Mouse (Mus musculus): ENCODE measurements around the gene Tspan11. TPM values are rescaled to one million over a fixed set of nuclear protein-coding genes. Genes with fewer than 3 reads are reported as not detected.

The Tspan11 gene
- total and polyA plus RNA-seq, 2 experiments from 2014 or later = 2.3 to 2.5 TPM

- no peak overlapping the region for H3K4me3 ChIP-seq (ENCODE audit: low read depth, low read length)
- no peaks in the 10 kb centered on the region; the same call in 1 of the 2 replicates for H3K36me3 ChIP-seq (replicated peaks; ENCODE audit: control insufficient read depth, insufficient read depth, low read length)
- H3K9me3 ChIP-seq (replicated peaks; ENCODE audit: control insufficient read depth, low read length) = no peaks in the 10 kb centered on the region
- no peak overlapping the region for H3K9ac ChIP-seq (replicated peaks; ENCODE audit: low read depth, low read length)
- WGBS = 87% methylated on average over 20 of the region's 20 CpGs
- TF ChIP-seq CTCF (IDR thresholded peaks at IDR 0.05; ENCODE audit: low read depth) (no peak), EP300 (IDR thresholded peaks at IDR 0.05; ENCODE audit: low read depth) (no peak)
- H3K27me3 ChIP-seq (ENCODE audit: control insufficient read depth, insufficient read depth, low read length) = no peaks in the 10 kb centered on the region
- ATAC-seq (ENCODE audit: insufficient read depth, low read depth) (no peak), DNase-seq (ENCODE audit: low spot score) (no peak)
- no peak overlapping the region for H3K27ac ChIP-seq (ENCODE audit: low read depth)
- peaks cover 39% of the 10 kb centered on the region for H3K4me1 ChIP-seq (ENCODE audit: control insufficient read depth, insufficient read depth)
- no peak overlapping the region for H3K4me2 ChIP-seq (ENCODE audit: low read depth, low read length)
These were observed 91.6 kb downstream of the Tspan11 start for GRCm38 (mm10) chr6:127978941-127979340.

- TF ChIP-seq CTCF (IDR thresholded peaks at IDR 0.05; ENCODE audit: low read depth) (no peak), EP300 (IDR thresholded peaks at IDR 0.05; ENCODE audit: low read depth) (no peak)
- no peaks in the 10 kb centered on the region for H3K27me3 ChIP-seq (ENCODE audit: control insufficient read depth, insufficient read depth, low read length)
- H3K9me3 ChIP-seq (replicated peaks; ENCODE audit: control insufficient read depth, low read length) = no peaks in the 10 kb centered on the region
- H3K27ac ChIP-seq (ENCODE audit: low read depth) = no peak overlapping the region
- H3K36me3 ChIP-seq (replicated peaks; ENCODE audit: control insufficient read depth, insufficient read depth, low read length) = peaks cover 3% of the 10 kb centered on the region; the same call in 1 of the 2 replicates
- DNase-seq (ENCODE audit: low spot score) (no peak), ATAC-seq (ENCODE audit: insufficient read depth, low read depth) (no peak)
- H3K4me1 ChIP-seq (ENCODE audit: control insufficient read depth, insufficient read depth) = peaks cover 32% of the 10 kb centered on the region
- H3K4me3 ChIP-seq (ENCODE audit: low read depth, low read length) = no peak overlapping the region
- H3K4me2 ChIP-seq (ENCODE audit: low read depth, low read length) = no peak overlapping the region
- 98% methylated on average over 5 of the region's 5 CpGs for WGBS
- no peak overlapping the region for H3K9ac ChIP-seq (replicated peaks; ENCODE audit: low read depth, low read length)
These were observed 92.4 kb downstream of the Tspan11 start for GRCm38 (mm10) chr6:127979831-127980230.

DNA sequence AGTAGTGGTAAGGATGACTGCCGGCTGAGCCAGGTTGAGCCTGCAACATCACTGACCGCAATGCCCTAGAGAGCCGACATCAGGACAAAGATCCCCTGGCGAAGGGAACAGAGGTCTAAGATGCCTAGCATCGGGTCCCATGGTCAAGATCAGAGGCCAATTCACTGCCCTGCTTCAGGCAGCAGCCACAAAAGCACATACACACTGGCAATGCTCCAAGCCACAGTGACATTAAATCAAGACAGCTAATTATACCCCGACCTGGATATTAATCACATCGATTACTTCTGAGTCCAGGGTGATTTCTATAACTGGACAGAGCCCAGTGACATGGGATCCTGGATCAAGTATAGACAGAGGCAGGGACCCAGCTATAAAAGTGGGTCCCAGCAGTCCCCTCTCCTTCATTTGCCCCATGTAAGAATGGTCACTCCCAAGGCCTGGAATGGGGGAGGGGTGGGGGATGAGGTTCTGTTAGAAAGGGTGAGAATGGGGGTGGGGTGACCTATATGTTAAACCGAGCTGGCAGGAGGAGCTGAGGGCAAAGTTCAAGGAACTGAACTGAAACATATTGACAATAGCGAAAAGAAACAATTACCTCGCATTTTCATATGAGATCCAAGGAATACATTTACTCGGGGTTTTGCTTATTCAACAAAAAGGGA, 93.1 kb downstream of the Tspan11 start:
- H3K27ac ChIP-seq (ENCODE audit: low read depth) = peak overlapping the region; percentile 33
- ATAC-seq (ENCODE audit: insufficient read depth, low read depth) (no peak), DNase-seq (ENCODE audit: low spot score) (no peak)
- H3K4me2 ChIP-seq (ENCODE audit: low read depth, low read length) = no peak overlapping the region
- H3K27me3 ChIP-seq (ENCODE audit: control insufficient read depth, insufficient read depth, low read length) = no peaks in the 10 kb centered on the region
- TF ChIP-seq CTCF (IDR thresholded peaks at IDR 0.05; ENCODE audit: low read depth) (no peak), EP300 (IDR thresholded peaks at IDR 0.05; ENCODE audit: low read depth) (no peak)
- H3K9me3 ChIP-seq (replicated peaks; ENCODE audit: control insufficient read depth, low read length) = no peaks in the 10 kb centered on the region
- H3K4me3 ChIP-seq (ENCODE audit: low read depth, low read length) = no peak overlapping the region
- H3K36me3 ChIP-seq (replicated peaks; ENCODE audit: control insufficient read depth, insufficient read depth, low read length) = peaks cover 3% of the 10 kb centered on the region; the same call in 1 of the 2 replicates
- peaks cover 29% of the 10 kb centered on the region for H3K4me1 ChIP-seq (ENCODE audit: control insufficient read depth, insufficient read depth)
- 53% methylated on average over 11 of the region's 11 CpGs for WGBS
- no peak overlapping the region for H3K9ac ChIP-seq (replicated peaks; ENCODE audit: low read depth, low read length)

DNA sequence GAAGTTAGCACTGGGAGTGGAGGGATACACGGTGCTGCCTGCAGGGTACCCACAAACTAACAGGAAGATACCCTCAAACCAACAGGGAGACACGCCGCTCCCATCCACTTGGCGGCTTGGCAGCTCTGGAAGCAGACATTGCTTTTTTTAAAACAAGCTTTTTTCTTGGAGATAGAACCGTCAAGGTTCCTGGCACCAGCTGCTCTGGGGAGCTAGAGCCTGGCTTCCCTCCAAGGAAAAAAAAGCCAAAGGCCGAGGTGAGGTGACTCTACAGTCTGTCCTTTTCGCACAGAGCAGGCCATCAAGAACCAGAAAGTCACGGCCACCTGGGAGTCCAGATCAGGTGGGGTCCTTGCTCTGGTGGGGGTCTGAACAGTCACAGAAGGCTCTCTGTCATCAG, 93.8 kb downstream of the Tspan11 start:
- ATAC-seq (ENCODE audit: insufficient read depth, low read depth) = 0 out of 2 replicates have a peak, but pooled peaks have one; percentile 1
- H3K9me3 ChIP-seq (replicated peaks; ENCODE audit: control insufficient read depth, low read length) = no peaks in the 10 kb centered on the region
- no peak overlapping the region for H3K9ac ChIP-seq (replicated peaks; ENCODE audit: low read depth, low read length)
- DNase-seq (ENCODE audit: low spot score) = no peak
- peak overlapping the region; percentile 33 for H3K27ac ChIP-seq (ENCODE audit: low read depth)
- H3K27me3 ChIP-seq (ENCODE audit: control insufficient read depth, insufficient read depth, low read length) = no peaks in the 10 kb centered on the region
- no peak for TF ChIP-seq CTCF (IDR thresholded peaks at IDR 0.05; ENCODE audit: low read depth)
- peaks cover 35% of the 10 kb centered on the region for H3K4me1 ChIP-seq (ENCODE audit: control insufficient read depth, insufficient read depth)
- H3K4me2 ChIP-seq (ENCODE audit: low read depth, low read length) = peak overlapping the region; percentile 11; the same call in 1 of the 2 replicates
- H3K4me3 ChIP-seq (ENCODE audit: low read depth, low read length) = no peak overlapping the region
- H3K36me3 ChIP-seq (replicated peaks; ENCODE audit: control insufficient read depth, insufficient read depth, low read length) = peaks cover 3% of the 10 kb centered on the region; the same call in 1 of the 2 replicates
- 15% methylated on average over 8 of the region's 8 CpGs for WGBS

DNA sequence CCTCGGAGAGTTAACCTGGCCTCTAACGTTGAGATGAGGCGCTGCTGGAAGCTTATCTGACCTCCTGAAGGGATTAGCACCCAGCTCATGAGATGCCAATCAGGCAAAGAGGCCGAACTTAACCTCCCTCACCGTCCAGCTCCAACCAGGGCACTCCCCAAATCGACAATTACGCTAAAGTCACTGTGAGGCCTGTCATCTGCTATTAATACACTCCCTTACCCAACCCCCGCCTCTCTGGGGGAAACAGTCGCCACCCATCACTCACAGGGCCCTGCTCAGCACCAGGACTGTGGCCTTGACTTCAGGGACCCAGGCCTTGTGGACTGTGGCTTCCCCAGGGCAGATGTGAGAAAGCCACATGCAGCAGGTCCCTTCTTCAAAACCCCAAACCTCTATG, 99.0 kb downstream of the Tspan11 start:
- H3K4me2 ChIP-seq (ENCODE audit: low read depth, low read length) = no peak overlapping the region
- ATAC-seq (ENCODE audit: insufficient read depth, low read depth) (peak; percentile 47), DNase-seq (ENCODE audit: low spot score) (peak; percentile 83)
- 20% methylated on average over 9 of the region's 9 CpGs for WGBS
- H3K9me3 ChIP-seq (replicated peaks; ENCODE audit: control insufficient read depth, low read length) = no peaks in the 10 kb centered on the region
- peak overlapping the region; percentile 96 for H3K27ac ChIP-seq (ENCODE audit: low read depth)
- peaks cover 59% of the 10 kb centered on the region for H3K4me1 ChIP-seq (ENCODE audit: control insufficient read depth, insufficient read depth)
- TF ChIP-seq EP300 (IDR thresholded peaks at IDR 0.05; ENCODE audit: low read depth) = no peak
- no peak for TF ChIP-seq CTCF (IDR thresholded peaks at IDR 0.05; ENCODE audit: low read depth)
- H3K27me3 ChIP-seq (ENCODE audit: control insufficient read depth, insufficient read depth, low read length) = no peaks in the 10 kb centered on the region
- H3K4me3 ChIP-seq (ENCODE audit: low read depth, low read length) = no peak overlapping the region
- H3K9ac ChIP-seq (replicated peaks; ENCODE audit: low read depth, low read length) = no peak overlapping the region
- 0 out of 2 replicates have a peak, but pooled peaks cover 3% of the 10 kb centered on the region for H3K36me3 ChIP-seq (replicated peaks; ENCODE audit: control insufficient read depth, insufficient read depth, low read length)

GRCm38 (mm10) chr6:127987374-127987773, 100.0 kb downstream of the Tspan11 start:
- TF ChIP-seq EP300 (IDR thresholded peaks at IDR 0.05; ENCODE audit: low read depth) (no peak), CTCF (IDR thresholded peaks at IDR 0.05; ENCODE audit: low read depth) (no peak)

More at GRCm38 (mm10) chr6:127987374-127987773, 100.0 kb downstream of the Tspan11 start:
- H3K4me3 ChIP-seq (ENCODE audit: low read depth, low read length) = no peak overlapping the region
- H3K9me3 ChIP-seq (replicated peaks; ENCODE audit: control insufficient read depth, low read length) = no peaks in the 10 kb centered on the region
- peak; percentile 61 for DNase-seq (ENCODE audit: low spot score)
- 55% methylated on average over 14 of the region's 14 CpGs for WGBS
- H3K4me2 ChIP-seq (ENCODE audit: low read depth, low read length) = no peak overlapping the region
- H3K9ac ChIP-seq (replicated peaks; ENCODE audit: low read depth, low read length) = no peak overlapping the region
- H3K27ac ChIP-seq (ENCODE audit: low read depth) = peak overlapping the region; percentile 96
- H3K27me3 ChIP-seq (ENCODE audit: control insufficient read depth, insufficient read depth, low read length) = no peaks in the 10 kb centered on the region
- peaks cover 64% of the 10 kb centered on the region for H3K4me1 ChIP-seq (ENCODE audit: control insufficient read depth, insufficient read depth)
- 0 out of 2 replicates have a peak, but pooled peaks cover 4% of the 10 kb centered on the region for H3K36me3 ChIP-seq (replicated peaks; ENCODE audit: control insufficient read depth, insufficient read depth, low read length)
- ATAC-seq (ENCODE audit: insufficient read depth, low read depth) = no peak
